Mouse (Mus musculus): ENCODE data around the gene F11r.

Gene F11r

GRCm38 (mm10) chr1:171447692-171448091 lies 10.4 kb downstream of the F11r start:
- DNase-seq (ENCODE audit: low read depth, low spot score): no peak
- Histone ChIP-seq H3K36me3 (ENCODE audit: control insufficient read depth, insufficient read depth, low read length, poor library complexity, severe bottlenecking) (no peaks in the 10 kb centered on the region), H3K27me3 (ENCODE audit: control insufficient read depth, insufficient read depth, low read length, poor library complexity, severe bottlenecking) (no peaks in the 10 kb centered on the region)

- Histone ChIP-seq H3K36me3 (ENCODE audit: control insufficient read depth, insufficient read depth, low read length, poor library complexity, severe bottlenecking) (no peaks in the 10 kb centered on the region), H3K27me3 (ENCODE audit: control insufficient read depth, insufficient read depth, low read length, poor library complexity, severe bottlenecking) (no peaks in the 10 kb centered on the region)
- no peak for DNase-seq (ENCODE audit: low read depth, low spot score)
Observed at GRCm38 (mm10) chr1:171450062-171450461, 12.7 kb downstream of the F11r start.

GRCm38 (mm10) chr1:171451001-171451400 lies 13.7 kb downstream of the F11r start:
- no peaks in the 10 kb centered on the region for H3K36me3 ChIP-seq (ENCODE audit: control insufficient read depth, insufficient read depth, low read length, poor library complexity, severe bottlenecking)
- H3K27me3 ChIP-seq (ENCODE audit: control insufficient read depth, insufficient read depth, low read length, poor library complexity, severe bottlenecking): no peaks in the 10 kb centered on the region
- DNase-seq (ENCODE audit: low read depth, low spot score): no peak

- H3K27me3 ChIP-seq (ENCODE audit: control insufficient read depth, insufficient read depth, low read length, poor library complexity, severe bottlenecking): no peaks in the 10 kb centered on the region
- DNase-seq (ENCODE audit: low read depth, low spot score): no peak
- no peaks in the 10 kb centered on the region for H3K36me3 ChIP-seq (ENCODE audit: control insufficient read depth, insufficient read depth, low read length, poor library complexity, severe bottlenecking)
Observed at GRCm38 (mm10) chr1:171452522-171452921, 15.2 kb downstream of the F11r start.

GRCm38 (mm10) chr1:171452923-171453322 lies 15.6 kb downstream of the F11r start:
- Histone ChIP-seq H3K36me3 (ENCODE audit: control insufficient read depth, insufficient read depth, low read length, poor library complexity, severe bottlenecking) (no peaks in the 10 kb centered on the region), H3K27me3 (ENCODE audit: control insufficient read depth, insufficient read depth, low read length, poor library complexity, severe bottlenecking) (no peaks in the 10 kb centered on the region)
- no peak for DNase-seq (ENCODE audit: low read depth, low spot score)

- H3K36me3 ChIP-seq (ENCODE audit: control insufficient read depth, insufficient read depth, low read length, poor library complexity, severe bottlenecking): no peaks in the 10 kb centered on the region
- H3K27me3 ChIP-seq (ENCODE audit: control insufficient read depth, insufficient read depth, low read length, poor library complexity, severe bottlenecking): no peaks in the 10 kb centered on the region
- no peak for DNase-seq (ENCODE audit: low read depth, low spot score)
Observed at GRCm38 (mm10) chr1:171454926-171455325, 17.6 kb downstream of the F11r start.

- Histone ChIP-seq H3K36me3 (ENCODE audit: control insufficient read depth, insufficient read depth, low read length, poor library complexity, severe bottlenecking) (no peaks in the 10 kb centered on the region), H3K27me3 (ENCODE audit: control insufficient read depth, insufficient read depth, low read length, poor library complexity, severe bottlenecking) (no peaks in the 10 kb centered on the region)
- no peak for DNase-seq (ENCODE audit: low read depth, low spot score)
Observed at GRCm38 (mm10) chr1:171457568-171457967, 20.2 kb downstream of the F11r start.

GRCm38 (mm10) chr1:171459791-171460190 lies 22.5 kb downstream of the F11r start:
- no peak for DNase-seq (ENCODE audit: low read depth, low spot score)
- Histone ChIP-seq H3K36me3 (ENCODE audit: control insufficient read depth, insufficient read depth, low read length, poor library complexity, severe bottlenecking) (no peaks in the 10 kb centered on the region), H3K27me3 (ENCODE audit: control insufficient read depth, insufficient read depth, low read length, poor library complexity, severe bottlenecking) (no peaks in the 10 kb centered on the region)

- Histone ChIP-seq H3K36me3 (ENCODE audit: control insufficient read depth, insufficient read depth, low read length, poor library complexity, severe bottlenecking) (no peaks in the 10 kb centered on the region), H3K27me3 (ENCODE audit: control insufficient read depth, insufficient read depth, low read length, poor library complexity, severe bottlenecking) (no peaks in the 10 kb centered on the region)
- DNase-seq (ENCODE audit: low read depth, low spot score): no peak
Observed at GRCm38 (mm10) chr1:171460551-171461503, 23.5 kb downstream of the F11r start.

- H3K27me3 ChIP-seq (ENCODE audit: control insufficient read depth, insufficient read depth, low read length, poor library complexity, severe bottlenecking): no peaks in the 10 kb centered on the region
- no peaks in the 10 kb centered on the region for H3K36me3 ChIP-seq (ENCODE audit: control insufficient read depth, insufficient read depth, low read length, poor library complexity, severe bottlenecking)
- no peak for DNase-seq (ENCODE audit: low read depth, low spot score)
Observed at GRCm38 (mm10) chr1:171463133-171463532, 25.8 kb downstream of the F11r start.

GRCm38 (mm10) chr1:171465749-171466412 lies 28.5 kb downstream of the F11r start:
- DNase-seq (ENCODE audit: low read depth, low spot score): peak; percentile 27
- Histone ChIP-seq H3K36me3 (ENCODE audit: control insufficient read depth, insufficient read depth, low read length, poor library complexity, severe bottlenecking) (no peaks in the 10 kb centered on the region), H3K27me3 (ENCODE audit: control insufficient read depth, insufficient read depth, low read length, poor library complexity, severe bottlenecking) (no peaks in the 10 kb centered on the region)

- peak; percentile 42 for DNase-seq (ENCODE audit: low read depth, low spot score)
- no peaks in the 10 kb centered on the region for H3K36me3 ChIP-seq (ENCODE audit: control insufficient read depth, insufficient read depth, low read length, poor library complexity, severe bottlenecking)
Observed at GRCm38 (mm10) chr1:171466565-171466964, 29.2 kb downstream of the F11r start.

GRCm38 (mm10) chr1:171469678-171470077 lies 32.3 kb downstream of the F11r start:
- Histone ChIP-seq H3K36me3 (ENCODE audit: control insufficient read depth, insufficient read depth, low read length, poor library complexity, severe bottlenecking) (no peaks in the 10 kb centered on the region), H3K27me3 (ENCODE audit: control insufficient read depth, insufficient read depth, low read length, poor library complexity, severe bottlenecking) (no peaks in the 10 kb centered on the region)
- DNase-seq (ENCODE audit: low read depth, low spot score): no peak

More at GRCm38 (mm10) chr1:171466565-171466964, 29.2 kb downstream of the F11r start:
- no peaks in the 10 kb centered on the region for H3K27me3 ChIP-seq (ENCODE audit: control insufficient read depth, insufficient read depth, low read length, poor library complexity, severe bottlenecking)

- Histone ChIP-seq H3K36me3 (ENCODE audit: control insufficient read depth, insufficient read depth, low read length, poor library complexity, severe bottlenecking) (no peaks in the 10 kb centered on the region), H3K27me3 (ENCODE audit: control insufficient read depth, insufficient read depth, low read length, poor library complexity, severe bottlenecking) (no peaks in the 10 kb centered on the region)
- peak; percentile 87 for DNase-seq (ENCODE audit: low read depth, low spot score)
Observed at GRCm38 (mm10) chr1:171470371-171470871, 33.1 kb downstream of the F11r start.

GRCm38 (mm10) chr1:171470896-171471295 lies 33.6 kb downstream of the F11r start:
- no peak for DNase-seq (ENCODE audit: low read depth, low spot score)
- no peaks in the 10 kb centered on the region for H3K36me3 ChIP-seq (ENCODE audit: control insufficient read depth, insufficient read depth, low read length, poor library complexity, severe bottlenecking)

More at GRCm38 (mm10) chr1:171470896-171471295, 33.6 kb downstream of the F11r start:
- no peaks in the 10 kb centered on the region for H3K27me3 ChIP-seq (ENCODE audit: control insufficient read depth, insufficient read depth, low read length, poor library complexity, severe bottlenecking)
